Mouse (Mus musculus) 416B (cell line): ENCODE data around the gene Kcnk18.

Experiments
- DNase-seq: peaks from one replicate; pipeline ENCODE4 v3.0.0; 2011; ENCODE audit warnings: low read depth

Kcnk18 gene

DNA sequence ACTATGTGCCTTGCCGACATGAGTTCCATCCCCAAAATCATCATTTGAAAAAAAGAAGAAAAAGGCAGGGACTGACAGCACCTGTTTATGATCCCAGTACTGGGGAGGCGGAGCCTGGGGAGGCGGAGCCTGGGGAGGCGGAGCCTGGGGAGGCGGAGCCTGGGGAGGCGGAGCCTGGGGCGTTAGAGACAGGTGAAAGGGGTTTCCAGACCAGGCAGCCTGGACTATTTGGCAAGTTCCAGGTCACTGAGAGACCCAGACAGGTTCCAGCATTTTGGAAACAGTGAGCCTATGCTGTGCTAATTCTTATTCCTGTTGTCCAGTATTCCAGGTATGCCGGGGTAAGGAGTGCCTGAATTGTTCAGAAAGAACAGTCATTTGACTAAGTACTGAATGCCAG is at the start of gene Kcnk18:
TSS of gene Kcnk18 (plus strand) at position 224 of the 400 bp plus-strand sequence.
- no peak for DNase-seq

DNA sequence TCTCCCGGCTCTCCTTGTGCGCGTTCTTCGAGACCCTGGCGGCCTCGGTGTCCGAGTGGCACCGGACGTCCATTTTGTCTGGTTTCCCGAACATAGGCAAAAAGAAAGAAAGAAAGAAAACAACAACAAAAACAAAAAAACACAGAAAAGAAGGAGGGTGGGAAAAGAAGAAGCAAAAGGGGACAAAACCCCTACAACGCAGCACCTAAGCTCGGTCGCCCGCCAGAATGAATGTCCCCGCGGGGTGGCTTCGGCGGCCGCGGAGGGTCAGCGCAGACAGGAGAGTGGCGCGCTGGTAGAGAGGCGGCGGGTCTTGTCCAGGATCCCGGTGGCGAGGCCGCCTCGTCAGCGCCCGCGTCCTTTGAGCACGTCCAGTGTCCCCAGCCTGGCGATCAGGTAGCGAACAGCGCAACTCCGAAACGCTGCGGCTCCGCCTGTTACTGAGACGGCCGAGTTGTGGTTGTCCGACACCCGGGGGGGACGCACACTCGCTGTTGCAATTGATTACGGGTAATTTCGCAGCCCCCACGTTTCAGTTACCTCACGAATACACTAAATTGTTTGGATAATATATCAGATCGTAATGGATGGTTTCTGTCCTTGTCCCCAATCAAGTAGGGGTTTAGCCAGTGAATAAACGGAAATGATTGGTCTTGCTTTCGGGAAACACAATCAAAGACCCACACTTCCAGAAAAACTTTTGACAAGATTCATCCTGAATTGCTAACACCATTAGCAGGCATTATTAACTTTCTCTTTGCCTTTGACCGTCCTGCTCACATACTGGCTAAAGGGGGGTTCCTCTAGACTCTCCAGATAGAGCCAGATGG is 48.9 kb upstream of the Kcnk18 start, which contains the start of gene Vax1:
TSS of gene Vax1 (minus strand) at position 121 of the 830 bp plus-strand sequence.
- DNase-seq: no peak

DNA sequence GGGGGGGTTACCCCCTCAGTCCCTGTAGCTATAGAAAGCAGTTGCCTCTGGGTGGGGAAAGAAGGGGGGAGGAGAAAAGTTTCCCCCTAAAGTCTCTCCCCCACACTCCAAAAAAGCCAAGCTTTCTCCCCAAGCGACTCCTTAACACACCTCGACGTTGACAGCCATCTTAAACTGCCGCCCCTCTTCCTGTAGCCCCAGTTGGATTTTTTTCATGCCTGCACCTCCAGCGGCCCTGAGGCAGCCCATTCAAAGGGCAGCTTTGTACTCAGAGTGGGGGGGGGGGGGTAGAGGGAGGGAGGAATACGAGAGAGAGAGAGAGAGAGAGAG is 48.3 kb upstream of the Kcnk18 start:
- no peak for DNase-seq

DNA sequence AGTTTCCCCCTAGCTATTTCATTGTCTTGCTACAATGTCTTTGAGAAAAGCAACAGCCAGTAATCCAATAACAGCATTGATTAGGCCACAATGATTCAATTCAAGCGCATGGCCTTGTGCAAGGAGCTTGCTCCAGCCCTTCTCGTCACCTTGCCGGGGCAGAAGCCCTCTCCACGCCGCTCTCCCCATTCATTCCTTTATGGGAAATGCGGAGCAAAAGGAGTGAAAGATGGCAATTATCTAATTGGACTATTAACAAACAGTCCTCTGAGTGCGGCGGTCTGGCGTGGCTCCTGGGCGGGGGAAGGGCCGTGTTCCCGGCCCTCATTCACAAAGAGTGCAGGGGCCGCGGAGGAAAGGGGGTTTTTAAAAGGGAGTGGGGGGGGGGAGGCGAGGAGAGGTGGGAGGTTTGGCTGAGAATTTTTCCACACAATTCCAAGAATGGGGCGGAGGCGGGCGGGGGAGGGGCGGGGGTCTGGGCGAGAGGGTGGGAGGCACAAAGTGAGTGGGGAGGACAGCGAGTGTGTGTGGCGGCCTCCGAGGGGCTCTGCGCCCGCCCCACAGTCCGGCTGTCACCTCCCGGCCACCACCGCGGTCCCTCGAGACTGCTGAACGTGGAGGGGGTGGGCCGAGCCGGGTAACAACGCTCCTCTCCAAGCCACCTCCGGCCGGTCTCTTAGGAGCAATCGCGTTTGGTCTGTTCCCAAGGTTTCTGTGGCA is 47.7 kb upstream of the Kcnk18 start:
- DNase-seq: no peak

DNA sequence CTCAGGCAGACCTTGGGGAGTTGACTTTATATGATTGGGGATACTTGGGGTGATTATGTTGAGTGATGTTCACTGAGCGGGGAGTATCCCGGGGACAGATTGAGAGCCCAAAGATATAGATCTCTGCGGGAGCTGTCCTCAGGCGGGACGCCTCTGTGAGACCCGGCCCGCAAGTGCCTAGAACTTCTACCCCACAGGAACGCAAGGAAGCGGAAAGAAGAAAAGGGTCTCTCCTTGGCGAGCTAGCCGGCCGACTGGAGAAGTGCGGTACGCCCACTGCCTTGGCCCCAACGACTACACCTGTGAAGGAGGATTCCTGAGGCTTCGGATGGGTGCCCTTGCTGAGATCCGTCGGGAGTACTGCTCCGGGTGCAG is 47.2 kb upstream of the Kcnk18 start:
- no peak for DNase-seq

DNA sequence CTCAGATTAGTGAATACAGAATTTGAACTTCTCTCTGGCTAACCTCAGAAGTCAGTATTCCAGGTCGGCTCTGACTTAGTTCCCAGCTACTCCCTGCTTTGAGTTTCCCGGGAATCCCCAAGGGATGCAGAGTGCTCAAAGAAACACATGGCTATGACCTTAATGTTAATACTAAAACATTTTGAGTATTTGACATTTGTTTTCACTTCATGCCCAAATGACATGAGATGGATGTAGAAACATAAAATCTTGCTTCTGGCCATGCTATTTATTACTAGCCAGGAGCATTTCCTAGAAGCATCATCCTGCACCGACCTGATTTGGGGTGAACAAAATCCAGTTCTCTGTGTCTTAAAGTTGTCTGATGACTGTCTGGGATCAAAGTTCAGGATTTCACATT is 46.2 kb upstream of the Kcnk18 start:
- no peak for DNase-seq

DNA sequence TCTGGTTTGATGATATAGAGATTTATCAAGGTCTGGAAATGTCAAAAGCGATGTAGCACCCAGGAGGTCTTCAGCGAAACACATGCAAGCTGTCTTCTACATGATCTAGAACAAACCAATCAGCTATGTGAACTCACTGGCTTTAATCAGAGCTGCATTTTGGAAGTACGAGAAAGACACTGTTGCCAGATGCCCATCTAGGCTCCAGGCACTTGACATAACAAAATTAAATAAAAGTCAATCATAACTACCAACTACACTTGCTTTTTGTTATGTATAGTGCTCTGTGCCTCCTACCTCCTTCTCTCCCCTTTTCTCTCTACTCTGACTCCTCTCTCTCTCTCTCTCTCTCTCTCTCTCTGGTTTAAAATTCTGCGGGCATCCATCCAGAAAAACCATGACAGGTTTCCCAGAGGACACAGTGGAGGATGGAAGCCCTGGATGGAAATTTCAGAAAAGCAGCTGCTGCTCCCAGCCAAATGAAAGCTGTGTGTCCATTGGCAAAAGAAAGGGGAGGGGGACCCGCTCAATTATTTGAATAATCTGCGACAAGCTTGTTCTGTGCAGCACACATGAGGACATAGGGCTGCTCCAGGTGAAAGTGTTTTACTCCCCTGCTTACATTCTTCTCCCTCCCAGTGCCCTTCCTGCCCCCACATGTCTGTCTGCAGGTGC is 45.5 kb upstream of the Kcnk18 start:
- DNase-seq: no peak

DNA sequence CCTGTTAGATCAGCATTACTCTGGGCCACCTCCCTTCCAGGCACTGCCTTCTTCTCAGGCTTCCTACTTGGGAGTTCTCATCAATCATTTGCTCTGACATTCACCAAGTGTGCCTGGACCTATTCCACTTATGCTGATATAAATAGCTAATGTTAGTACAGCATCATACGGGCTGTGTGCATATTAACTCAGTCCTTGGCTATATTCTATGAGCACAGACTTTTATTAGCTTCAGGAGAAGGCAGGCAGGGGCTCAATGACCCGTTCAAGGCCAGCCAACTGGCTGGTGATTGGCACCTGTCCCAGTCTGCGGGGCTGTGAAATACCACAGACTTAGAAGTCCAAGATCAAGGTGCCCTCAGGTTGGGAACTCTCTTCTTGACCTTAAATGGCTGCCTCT is 35.0 kb upstream of the Kcnk18 start:
- DNase-seq: no peak

DNA sequence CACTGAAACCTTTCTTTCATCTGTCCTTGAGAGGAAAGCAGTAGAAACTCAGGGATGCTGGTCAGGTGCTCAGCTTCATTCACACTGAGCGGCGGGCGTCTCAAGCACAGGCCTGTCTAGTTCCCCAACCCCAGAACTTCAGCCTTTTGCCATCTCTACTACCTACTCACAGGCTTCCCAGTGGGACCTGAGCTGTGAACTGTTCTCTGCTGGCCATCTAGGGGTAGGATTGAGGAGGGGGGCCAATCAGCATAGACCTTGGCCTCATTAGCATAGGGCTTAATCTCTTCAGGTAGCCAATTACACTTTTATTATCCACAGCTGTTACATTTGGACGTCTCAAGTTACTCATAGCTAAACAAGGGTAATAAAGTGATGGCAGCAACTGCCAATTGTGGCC is 30.0 kb upstream of the Kcnk18 start:
- no peak for DNase-seq

DNA sequence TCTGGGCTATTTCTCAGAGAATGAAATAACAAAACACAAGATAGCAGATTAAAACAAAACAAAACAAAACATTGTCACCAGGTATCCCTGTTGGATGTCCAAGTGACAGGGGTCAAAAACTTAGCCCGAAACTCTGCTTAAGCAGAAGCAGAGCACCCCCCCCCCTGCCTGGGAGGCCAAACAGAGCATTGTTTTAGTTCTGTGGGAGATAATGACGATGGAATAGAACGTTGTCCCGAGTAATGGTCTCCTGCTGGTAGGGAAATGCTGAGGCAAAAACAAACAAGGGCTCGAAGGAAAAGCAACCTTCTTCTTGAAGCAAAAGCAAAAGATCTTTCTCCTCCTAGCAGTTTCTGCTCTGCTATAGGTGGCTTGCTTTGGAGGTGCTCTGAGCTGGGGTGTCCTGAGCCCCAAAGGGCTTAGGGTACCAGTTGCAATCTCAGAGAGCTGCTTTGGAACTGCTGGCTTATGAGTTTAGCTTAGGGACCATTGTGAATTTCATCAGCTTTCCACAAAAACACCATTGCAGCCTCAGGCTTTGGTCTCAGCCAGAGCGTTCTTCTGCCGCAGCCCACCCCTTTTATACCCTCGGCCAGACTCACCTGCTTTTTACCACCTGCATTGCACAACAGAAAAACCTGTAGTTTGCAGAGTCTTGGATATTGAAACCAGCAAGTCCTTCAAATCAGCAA is 28.4 kb upstream of the Kcnk18 start:
- DNase-seq: no peak

DNA sequence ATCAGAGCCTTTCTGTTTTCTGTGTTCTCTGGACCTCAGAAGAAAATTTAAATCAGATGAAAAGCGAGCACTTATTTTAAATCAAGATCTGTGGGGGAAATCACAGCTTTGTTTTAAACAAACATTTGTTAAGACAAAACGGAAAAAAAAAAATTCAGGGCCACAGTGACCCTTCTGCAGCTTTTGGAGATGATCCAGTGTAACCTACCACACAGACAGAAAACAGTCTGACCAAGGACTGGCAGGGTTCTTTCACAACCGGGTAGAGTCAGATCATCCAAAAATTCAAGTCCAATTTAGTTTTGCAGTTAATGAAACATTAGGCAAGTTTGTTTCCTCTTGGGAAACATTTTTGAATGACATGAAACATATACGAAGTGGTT is 27.9 kb upstream of the Kcnk18 start:
- DNase-seq: no peak

DNA sequence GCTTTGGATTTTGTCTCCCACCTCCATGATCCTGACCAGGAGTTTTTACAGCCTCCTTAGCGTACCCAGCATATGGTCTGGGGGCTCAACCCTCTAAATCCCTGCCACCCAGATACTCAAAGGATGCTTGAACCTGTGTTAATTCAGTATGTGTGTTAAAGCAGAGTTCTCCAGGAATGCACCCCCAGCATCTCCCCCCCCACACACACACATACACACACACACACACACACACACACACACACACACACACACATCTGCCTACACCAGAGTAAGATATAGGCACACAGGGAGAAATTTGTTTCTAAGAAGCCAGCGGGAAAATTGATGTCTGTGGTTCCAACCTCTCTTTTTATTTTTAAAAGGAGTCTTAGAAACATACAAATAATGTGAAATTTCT is 26.5 kb upstream of the Kcnk18 start:
- no peak for DNase-seq

DNA sequence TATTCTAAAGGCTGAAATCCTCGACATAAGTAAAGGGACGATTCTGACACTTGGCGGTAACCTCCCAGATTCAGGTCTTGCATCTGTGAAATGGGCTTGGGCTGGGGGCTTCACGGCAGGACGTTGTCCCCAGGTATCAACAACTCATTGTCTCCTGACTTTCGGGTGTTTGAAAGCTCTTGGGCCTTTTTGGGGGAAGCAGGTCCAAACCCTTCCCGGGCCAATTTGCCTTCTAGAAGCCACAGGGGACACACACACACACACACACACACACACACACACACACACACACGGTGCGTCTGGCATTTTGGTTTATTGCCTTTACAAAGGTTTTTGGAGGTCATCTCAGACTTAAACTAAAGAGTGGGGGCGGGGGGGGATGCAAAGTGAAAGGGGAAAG is 25.6 kb upstream of the Kcnk18 start:
- no peak for DNase-seq

DNA sequence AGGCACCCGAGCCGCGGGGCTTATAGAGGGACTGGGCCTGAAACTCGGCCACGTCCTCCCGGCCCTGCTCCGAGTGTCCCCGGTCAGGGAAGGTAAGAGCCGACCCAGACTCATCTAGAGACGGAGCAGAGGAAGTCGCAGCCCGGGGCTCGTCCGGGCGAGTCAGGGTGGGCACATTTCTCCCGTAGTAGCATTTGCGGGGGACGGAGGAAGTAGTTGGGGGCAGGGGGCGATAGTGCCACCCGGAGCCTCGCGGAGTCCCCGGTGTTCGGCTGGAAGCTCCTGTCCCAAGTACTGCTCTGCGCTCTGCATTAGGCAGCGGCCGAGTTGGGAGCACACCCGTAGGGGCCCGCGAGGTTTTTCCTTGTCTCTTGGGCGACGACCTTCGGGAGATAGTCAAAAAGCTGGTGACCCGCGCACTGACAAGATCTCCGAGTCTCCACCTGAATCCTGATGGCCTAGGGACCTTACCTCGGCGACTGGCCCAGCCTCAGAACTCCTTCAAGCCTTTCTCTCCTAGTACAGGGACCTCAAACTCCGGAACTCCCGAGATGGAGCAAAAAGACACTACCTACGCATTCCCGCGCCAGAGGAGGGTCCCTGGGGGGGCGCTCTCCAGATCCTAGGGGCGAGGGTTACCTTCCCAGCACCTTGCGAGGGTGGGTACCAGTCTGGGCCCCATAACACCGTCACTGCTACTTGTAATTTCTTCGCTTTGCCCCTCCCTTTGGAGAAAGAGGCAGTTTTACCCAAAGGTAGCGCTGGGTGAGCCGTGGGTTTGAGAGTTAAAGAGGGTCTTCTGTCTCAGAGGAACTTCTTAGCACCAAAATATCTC is 24.8 kb upstream of the Kcnk18 start:
- no peak for DNase-seq

DNA sequence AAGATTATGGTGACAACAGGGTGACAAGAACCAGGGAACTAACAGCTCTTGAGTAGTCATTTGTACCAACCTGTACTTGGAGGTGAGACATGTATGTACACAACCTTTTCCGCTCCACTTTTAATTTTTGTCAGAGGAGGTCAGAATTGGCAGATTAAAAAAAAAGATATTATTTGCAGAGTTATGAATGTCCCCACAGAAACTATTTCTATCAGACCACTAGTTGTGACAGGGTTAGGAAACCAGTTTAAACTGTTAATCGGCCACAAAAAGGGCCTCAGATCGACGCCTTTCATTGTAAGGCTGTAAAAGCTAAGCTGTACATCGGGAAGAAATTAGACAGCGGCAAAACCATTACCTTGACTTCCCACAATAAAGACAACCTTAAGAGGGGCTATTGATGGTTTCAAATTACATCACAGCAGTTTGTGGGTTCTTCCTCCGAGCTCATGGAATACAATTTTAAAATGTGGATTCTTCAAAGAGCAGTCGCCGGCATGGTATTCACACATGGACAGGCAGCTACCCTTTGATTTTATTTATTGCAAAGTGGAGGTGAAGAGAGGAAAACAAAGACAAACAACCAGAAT is 23.7 kb upstream of the Kcnk18 start:
- no peak for DNase-seq

DNA sequence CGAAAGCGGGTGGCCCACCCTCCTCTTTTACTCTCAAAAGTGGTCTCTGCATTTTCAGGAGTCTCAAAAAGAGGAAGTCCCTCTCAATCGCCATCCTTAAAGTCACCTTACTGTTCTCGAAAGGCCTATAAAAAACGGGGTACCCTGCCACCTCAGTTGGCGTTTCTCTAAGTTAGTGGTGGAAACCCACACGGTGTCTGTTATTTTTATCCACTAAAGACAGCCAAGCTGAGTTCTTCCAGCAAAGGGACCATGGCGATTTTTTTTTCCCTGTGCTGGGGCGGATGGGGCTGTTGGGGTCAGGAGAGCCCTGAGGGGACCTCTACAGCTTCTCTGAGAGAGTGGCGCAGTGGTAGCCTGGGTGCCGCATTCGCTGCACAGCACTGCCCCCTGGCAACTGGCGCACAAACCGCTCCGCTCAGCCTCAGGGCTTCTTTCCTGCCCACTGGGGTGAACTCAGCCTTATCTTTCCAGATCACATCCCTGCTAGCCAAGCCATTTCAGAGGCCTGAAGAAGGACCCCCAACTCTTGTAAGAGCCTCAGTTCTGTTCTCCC is 22.8 kb upstream of the Kcnk18 start:
- DNase-seq: no peak

DNA sequence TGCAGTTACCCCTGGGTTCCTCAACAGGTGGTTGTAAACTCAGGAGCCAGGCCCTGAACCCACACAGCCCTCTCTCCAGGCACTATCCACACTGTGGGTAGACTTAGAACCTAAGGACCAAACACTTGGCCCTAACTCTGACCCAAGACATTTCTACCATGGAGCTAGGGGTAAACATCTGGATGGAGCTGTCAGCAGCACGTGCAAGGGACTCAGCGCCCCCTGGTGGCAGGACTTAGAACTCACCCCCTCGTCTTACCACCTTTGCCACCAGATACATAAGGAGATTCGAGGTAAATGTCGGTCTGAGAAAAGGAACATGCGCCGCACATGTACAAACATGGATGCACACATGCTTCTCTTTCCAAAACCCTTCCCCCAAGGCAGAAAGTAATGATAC is 20.9 kb upstream of the Kcnk18 start:
- DNase-seq: peak; percentile 70

DNA sequence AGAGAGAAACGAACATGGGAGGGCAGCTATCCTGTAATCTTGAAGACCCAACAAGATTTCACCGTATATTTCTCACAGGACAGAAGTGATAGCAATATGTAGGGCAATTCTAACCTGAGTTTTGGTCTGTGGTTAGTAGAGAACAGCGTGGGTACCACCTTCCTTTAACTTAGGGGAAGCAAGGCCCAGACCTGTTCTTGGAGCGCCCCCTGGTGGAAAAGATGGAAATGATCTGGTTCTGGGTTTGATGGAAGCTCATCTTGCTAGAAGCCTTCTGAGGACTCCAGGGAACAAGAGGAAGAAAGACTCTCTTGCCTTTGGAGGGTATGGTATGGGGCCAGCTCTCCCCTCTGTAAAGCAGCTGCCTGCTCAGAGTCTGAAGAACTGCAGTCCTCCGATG is 10.5 kb upstream of the Kcnk18 start:
- DNase-seq: peak; percentile 73

DNA sequence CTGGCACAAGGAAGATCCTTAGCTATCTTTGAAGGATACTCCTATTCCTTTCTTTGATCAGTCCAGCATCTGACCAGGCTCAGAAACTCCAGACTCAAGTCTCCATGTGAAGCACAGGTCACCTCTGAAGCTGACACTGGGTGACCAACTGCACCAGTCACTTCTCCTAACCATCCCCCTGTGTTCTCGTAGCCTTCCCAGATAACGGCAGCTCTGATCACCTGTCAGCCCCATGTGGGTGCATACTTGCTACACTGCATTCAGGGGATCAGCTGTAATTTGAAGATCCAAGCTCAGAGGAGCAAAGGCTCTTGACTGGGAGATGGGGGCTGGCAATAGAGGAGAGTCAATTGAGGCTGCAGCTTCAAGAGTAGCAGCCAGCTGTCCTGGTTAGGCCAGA is 10.0 kb upstream of the Kcnk18 start:
- DNase-seq: no peak

DNA sequence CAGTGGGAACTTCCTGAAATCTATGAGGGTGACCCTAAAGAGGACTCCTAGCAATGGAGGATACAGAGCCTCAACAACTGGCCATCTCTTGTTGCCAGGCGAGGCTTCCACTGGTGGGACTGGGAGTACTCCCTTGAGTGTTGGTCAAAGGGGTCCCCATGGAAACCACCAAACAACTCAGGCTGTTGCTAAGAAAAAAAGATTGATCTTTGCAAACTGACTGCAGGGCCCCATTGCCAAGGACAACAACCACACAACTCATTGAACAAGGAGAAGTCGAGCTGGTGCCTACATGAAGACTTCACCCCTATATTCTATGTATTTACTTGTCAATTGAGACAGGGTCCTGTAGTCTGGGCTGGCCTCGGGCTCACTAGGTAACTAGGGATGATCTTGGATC is 2.1 kb upstream of the Kcnk18 start:
- DNase-seq: no peak

DNA sequence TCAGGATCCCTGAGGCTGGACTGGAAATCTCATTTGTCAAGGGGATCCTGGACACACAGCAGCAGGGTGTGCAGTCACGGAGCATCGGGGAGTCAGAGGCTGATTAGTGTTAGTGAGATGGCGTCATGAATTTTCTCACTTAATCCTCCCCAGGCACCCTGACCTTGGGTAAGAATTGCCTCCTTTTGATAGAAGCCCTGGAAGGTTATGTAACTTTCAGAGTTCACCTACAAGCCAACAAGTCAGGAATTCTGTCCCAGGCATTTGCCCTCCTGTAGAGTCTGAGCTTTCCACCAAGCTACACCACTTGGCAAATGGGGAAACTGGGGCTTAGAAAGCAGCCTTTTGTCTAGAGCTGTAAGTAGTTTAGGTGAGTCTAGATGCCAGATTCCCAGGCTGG is 2.1 kb downstream of the Kcnk18 start:
- no peak for DNase-seq
